Mouse (Mus musculus) lung, adult 2 months (tissue): ENCODE data around the gene Slc16a8. TPM values are rescaled to one million over a fixed set of nuclear protein-coding genes. Genes with fewer than 3 reads are reported as not detected.
A peak's percentile ranks its signal among the peaks of the same experiment; 100 is the strongest.

Experiments used
- DNase-seq: peaks from one replicate; pipeline ENCODE4 v3.0.0; 2022
- H3K4me1 ChIP-seq: fragments of 200-500 bp; 2 replicates; pipeline ENCODE4 v1.6.1; 2011; ENCODE audit warnings: low read length; ENCODE audit not compliant: control insufficient read depth, insufficient read depth
- H3K4me3 ChIP-seq: fragments of 200-500 bp; replicated peaks from 2 replicates; pipeline ENCODE3; 2011; ENCODE audit warnings: low read depth, mild to moderate bottlenecking, control low read depth, low read length; ENCODE audit errors: extremely low read depth
- CTCF ChIP-seq: fragments of 200-500 bp; IDR thresholded peaks from 2 replicates; pipeline ENCODE4 v1.5.1; 2011; ENCODE audit warnings: mild to moderate bottlenecking, low read length, control low read depth; ENCODE audit not compliant: insufficient read depth
- POLR2A ChIP-seq: fragments of 200-500 bp; IDR thresholded peaks from 2 replicates; pipeline ENCODE4 v1.6.1; 2011; ENCODE audit warnings: low read depth, mild to moderate bottlenecking, control low read depth, low read length, borderline replicate concordance; ENCODE audit errors: extremely low read depth
- WGBS: fragments of 180-500 bp; shearing (Covaris S2); methylation state at CpG from one replicate; pipeline ENCODE4 v1.1.7; 2018; 5-methylcytosine and 5-hydroxymethylcytosine counted together
- polyA plus RNA-seq: library from polyadenylated mRNA; depleted of rRNA; stranded (reverse); fragments of >200 nt; gene quantifications from 2 replicates; pipeline ENCODE4 v1.2.3, GENCODE M21; 2012; rRNA removed

Slc16a8 gene
- 0.37 and 0.52 TPM in 2 replicates for polyA plus RNA-seq

- TF ChIP-seq POLR2A: no peak
- no peak for TF ChIP-seq CTCF
- WGBS: 58% methylated on average over 3 of the region's 3 CpGs
Measured at GRCm38 (mm10) chr15:79254661-79255060, at the start of gene Slc16a8. Gene Slc16a8, minus strand, starts transcription at chr15:79254761.

GRCm38 (mm10) chr15:79303725-79304124, 49.2 kb upstream of the Slc16a8 start:
- no peak for TF ChIP-seq POLR2A
- TF ChIP-seq CTCF: no peak

More at GRCm38 (mm10) chr15:79254661-79255060, at the start of gene Slc16a8:
- Histone ChIP-seq H3K4me1 (peaks cover 5% of the 10 kb centered on the region; the same call in 1 of the 2 replicates), H3K4me3 (no peak within 1 kb of the TSS)
- no peak for DNase-seq

GRCm38 (mm10) chr15:79299563-79300155, 45.1 kb upstream of the Slc16a8 start:
- H3K4me1 ChIP-seq: 0 out of 2 replicates have a peak, but pooled peaks cover 2% of the 10 kb centered on the region
- DNase-seq: no peak
- TF ChIP-seq POLR2A (no peak), CTCF (no peak)
- WGBS: 80% methylated on average over 2 of the region's 2 CpGs
- H3K4me3 ChIP-seq: no peak overlapping the region

More at GRCm38 (mm10) chr15:79303725-79304124, 49.2 kb upstream of the Slc16a8 start:
- 0 out of 2 replicates have a peak, but pooled peaks cover 2% of the 10 kb centered on the region for H3K4me1 ChIP-seq
- no peak overlapping the region for H3K4me3 ChIP-seq
- WGBS: 92% methylated on average over 8 of the region's 8 CpGs
- DNase-seq: no peak

GRCm38 (mm10) chr15:79298553-79298952, 44.0 kb upstream of the Slc16a8 start:
- DNase-seq: peak; percentile 20
- WGBS: 67% methylated on average over 6 of the region's 6 CpGs
- no peak for TF ChIP-seq POLR2A
- TF ChIP-seq CTCF: no peak
- Histone ChIP-seq H3K4me3 (no peak overlapping the region), H3K4me1 (0 out of 2 replicates have a peak, but pooled peaks cover 2% of the 10 kb centered on the region)

DNA sequence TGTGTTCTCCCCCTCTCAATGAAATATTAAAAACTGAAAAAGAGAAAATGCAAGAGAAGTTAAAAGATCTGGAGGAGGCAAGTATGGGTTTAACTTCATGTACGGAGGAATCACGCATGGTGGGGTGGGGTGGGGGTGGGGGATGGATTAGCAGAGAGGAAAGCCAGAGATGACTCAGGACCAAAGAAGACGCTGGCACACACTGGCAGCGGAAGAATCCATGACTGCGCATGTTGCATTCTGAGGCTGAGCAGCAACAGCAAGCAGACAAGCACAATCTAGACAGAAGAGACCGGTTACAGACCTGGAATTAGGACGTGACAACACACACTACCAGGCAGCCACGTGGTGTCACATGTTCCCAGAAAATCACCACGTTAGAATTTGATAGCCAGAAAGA, 38.2 kb upstream of the Slc16a8 start:
- 89% methylated on average over 9 of the region's 9 CpGs for WGBS
- no peak for TF ChIP-seq CTCF
- TF ChIP-seq POLR2A: no peak
- H3K4me3 ChIP-seq: no peak overlapping the region

DNA sequence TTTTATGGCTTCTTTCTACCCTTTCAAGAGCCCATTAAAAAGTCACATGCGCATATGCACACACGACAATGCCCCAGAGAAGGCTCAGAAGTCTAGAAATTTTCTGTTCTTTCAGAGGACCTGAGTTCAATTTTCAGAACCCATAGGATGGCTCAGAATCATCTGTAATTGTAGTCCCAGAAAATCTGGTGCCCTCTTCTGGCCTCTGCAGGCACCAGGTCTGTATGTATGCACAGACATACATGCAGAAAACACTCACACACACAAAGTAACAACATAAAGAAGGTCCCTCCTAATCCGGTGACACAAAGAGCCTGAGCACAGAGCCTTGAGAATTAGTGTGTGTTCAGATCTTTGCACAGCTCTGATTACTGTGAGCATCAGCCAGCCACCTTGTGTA, 35.8 kb upstream of the Slc16a8 start:
- WGBS: 90% methylated on average over 3 of the region's 3 CpGs

More for the DNA sequence above, 38.2 kb upstream of the Slc16a8 start:
- H3K4me1 ChIP-seq: no peaks in the 10 kb centered on the region
- no peak for DNase-seq

GRCm38 (mm10) chr15:79289441-79289840, 34.9 kb upstream of the Slc16a8 start:
- TF ChIP-seq POLR2A: no peak
- WGBS: 88% methylated on average over 12 of the region's 12 CpGs

More for the DNA sequence above, 35.8 kb upstream of the Slc16a8 start:
- DNase-seq: no peak
- Histone ChIP-seq H3K4me3 (no peak overlapping the region), H3K4me1 (no peaks in the 10 kb centered on the region)
- TF ChIP-seq CTCF: no peak
- TF ChIP-seq POLR2A: no peak

GRCm38 (mm10) chr15:79288387-79288786, 33.8 kb upstream of the Slc16a8 start:
- no peaks in the 10 kb centered on the region for H3K4me1 ChIP-seq
- DNase-seq: no peak
- no peak overlapping the region for H3K4me3 ChIP-seq
- TF ChIP-seq CTCF: no peak
- TF ChIP-seq POLR2A: no peak
- 78% methylated on average over 3 of the region's 3 CpGs for WGBS

More at GRCm38 (mm10) chr15:79289441-79289840, 34.9 kb upstream of the Slc16a8 start:
- DNase-seq: no peak
- Histone ChIP-seq H3K4me1 (no peaks in the 10 kb centered on the region), H3K4me3 (no peak overlapping the region)

GRCm38 (mm10) chr15:79287091-79287490, 32.5 kb upstream of the Slc16a8 start:
- TF ChIP-seq CTCF (no peak), POLR2A (no peak)
- 94% methylated on average over 7 of the region's 7 CpGs for WGBS
- Histone ChIP-seq H3K4me3 (no peak overlapping the region), H3K4me1 (no peaks in the 10 kb centered on the region)
- no peak for DNase-seq

GRCm38 (mm10) chr15:79286141-79286540, 31.6 kb upstream of the Slc16a8 start:
- Histone ChIP-seq H3K4me1 (no peaks in the 10 kb centered on the region), H3K4me3 (no peak overlapping the region)
- no peak for TF ChIP-seq POLR2A
- no peak for TF ChIP-seq CTCF
- WGBS: 86% methylated on average over 7 of the region's 7 CpGs
- no peak for DNase-seq

DNA sequence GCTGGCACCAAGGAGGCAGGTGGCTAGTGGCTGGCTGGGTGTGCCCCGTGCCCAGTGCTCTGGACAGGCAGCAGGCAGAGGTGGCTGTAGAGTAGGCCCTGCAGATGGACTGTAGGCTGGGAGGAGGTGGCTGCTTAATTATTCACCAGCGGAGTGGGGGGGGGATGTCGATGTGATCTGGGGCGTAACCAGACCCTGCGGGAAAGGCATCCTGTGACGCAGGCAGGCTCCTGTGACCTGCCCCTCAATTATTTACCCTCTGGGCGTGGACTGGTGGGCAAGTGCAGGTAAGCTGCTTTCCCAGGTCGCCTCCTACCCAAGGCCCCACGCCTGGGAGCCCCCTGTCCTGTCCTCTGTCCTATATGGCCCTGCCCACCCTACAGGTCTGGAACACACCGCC, 30.8 kb upstream of the Slc16a8 start, which contains the start of gene Baiap2l2:
Gene Baiap2l2 (minus strand): TSS at position 139 of the 400 bp plus-strand sequence.
- WGBS: 79% methylated on average over 10 of the region's 10 CpGs

More for the DNA sequence above, 30.8 kb upstream of the Slc16a8 start, which contains the start of gene Baiap2l2:
- no peak for DNase-seq
- TF ChIP-seq CTCF (no peak), POLR2A (no peak)
- no peaks in the 10 kb centered on the region for H3K4me1 ChIP-seq
- H3K4me3 ChIP-seq: no peak within 1 kb of the TSS
